Mouse (Mus musculus) megakaryocyte-erythroid progenitor cell, adult 5-6 weeks (primary cell): ENCODE measurements around the gene Pdzrn3. TPM values are rescaled to one million over a fixed set of nuclear protein-coding genes. Genes with fewer than 3 reads are reported as not detected.

ENCODE experiments used
- ATAC-seq: replicated peaks from 2 replicates; pipeline ENCODE4 v1.8.0; 2016; ENCODE audit warnings: mild to moderate bottlenecking, inconsistent platforms; ENCODE audit not compliant: severe bottlenecking, poor library complexity, low FRiP score, low TSS enrichment
- total RNA-seq, 2 experiments: library from RNA; stranded (forward) in 1 of 2; stranded (reverse) in 1 of 2; fragments of 200-1000, 215-1000 nt in 1 of 2; fragments of >200 nt in 1 of 2; fragmentation: Nextera tagmentation in 1 of 2; gene quantifications; 2 replicates each; pipeline ENCODE4 v1.2.3; 2014 to 2017

The Pdzrn3 gene
- 1.6 TPM in 1 of 2 replicates, not detected in the other for total RNA-seq (2014; fragmentation: Nextera tagmentation)
- not detected in 2 replicates for total RNA-seq (2017)

- peak; percentile 55; the same call in 1 of the 2 replicates for ATAC-seq
These were observed at the start of gene Pdzrn3 for GRCm38 (mm10) chr6:101377167-101377934. Gene Pdzrn3, minus strand, starts transcription at chr6:101377897.

DNA sequence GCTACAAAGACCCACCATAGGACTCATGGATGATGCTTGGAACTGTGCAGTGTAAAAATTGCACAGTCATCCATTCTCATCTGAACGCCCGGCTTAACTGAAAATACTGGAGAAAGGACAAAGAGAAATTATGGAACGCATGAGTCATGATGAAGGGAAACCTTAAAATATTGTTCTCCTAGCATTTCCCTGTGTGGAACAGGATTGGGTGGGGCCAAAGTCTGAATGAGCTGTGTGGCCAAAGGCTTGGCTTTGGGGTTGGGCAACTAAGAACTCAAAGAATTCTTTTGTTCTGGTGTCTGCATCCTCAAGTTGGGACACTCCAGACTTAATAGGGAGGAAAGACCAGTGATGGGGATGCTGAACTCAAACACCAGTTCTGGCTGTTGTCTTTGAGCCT, 49.6 kb upstream of the Pdzrn3 start:
- ATAC-seq, result no peak

DNA sequence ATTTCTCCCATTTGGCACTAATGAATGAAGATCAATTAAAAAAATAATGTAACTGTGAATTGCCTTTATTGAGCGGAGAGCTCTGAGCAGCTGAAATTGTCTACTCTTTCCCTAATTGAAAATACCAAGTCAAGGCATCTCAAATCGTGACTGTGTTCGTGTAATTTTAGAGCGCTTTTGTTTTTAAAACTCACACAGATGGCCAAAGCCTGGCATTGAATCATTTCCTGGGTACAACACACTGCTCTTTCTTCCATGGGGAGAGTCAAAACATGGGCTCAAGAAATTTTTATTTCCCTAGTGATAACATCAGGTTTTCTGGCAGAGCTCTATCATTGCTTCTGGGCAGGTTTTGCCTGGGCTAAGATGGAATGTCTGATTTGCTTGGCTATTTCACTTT, 48.6 kb upstream of the Pdzrn3 start:
- no peak for ATAC-seq

- no peak for ATAC-seq
These were observed 44.6 kb upstream of the Pdzrn3 start for GRCm38 (mm10) chr6:101422084-101422954.

- ATAC-seq, result no peak
These were observed 40.5 kb upstream of the Pdzrn3 start for GRCm38 (mm10) chr6:101418213-101418612.

DNA sequence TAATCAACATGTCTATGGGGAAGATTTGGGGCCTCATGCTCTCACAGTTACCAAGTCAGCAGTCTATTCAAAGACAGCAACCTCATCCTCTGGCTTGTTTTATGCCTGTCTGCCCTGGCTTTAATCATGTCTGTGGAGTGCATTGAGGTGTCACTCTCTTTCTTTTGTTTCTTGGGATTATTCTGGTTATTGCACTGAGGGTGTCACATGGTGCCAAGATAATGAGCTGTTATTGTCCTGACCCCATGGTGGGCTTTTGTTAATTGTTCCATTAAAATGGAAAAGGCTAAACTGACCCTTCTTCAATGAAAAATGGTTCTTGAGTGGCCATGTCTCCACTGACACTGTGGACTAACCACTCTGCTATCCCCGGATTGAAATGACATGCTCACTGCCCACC, 34.0 kb upstream of the Pdzrn3 start:
- ATAC-seq, result no peak

GRCm38 (mm10) chr6:101411064-101411463, 33.4 kb upstream of the Pdzrn3 start:
- no peak for ATAC-seq

- ATAC-seq, result no peak
These were observed 19.0 kb upstream of the Pdzrn3 start for GRCm38 (mm10) chr6:101396711-101397110.

DNA sequence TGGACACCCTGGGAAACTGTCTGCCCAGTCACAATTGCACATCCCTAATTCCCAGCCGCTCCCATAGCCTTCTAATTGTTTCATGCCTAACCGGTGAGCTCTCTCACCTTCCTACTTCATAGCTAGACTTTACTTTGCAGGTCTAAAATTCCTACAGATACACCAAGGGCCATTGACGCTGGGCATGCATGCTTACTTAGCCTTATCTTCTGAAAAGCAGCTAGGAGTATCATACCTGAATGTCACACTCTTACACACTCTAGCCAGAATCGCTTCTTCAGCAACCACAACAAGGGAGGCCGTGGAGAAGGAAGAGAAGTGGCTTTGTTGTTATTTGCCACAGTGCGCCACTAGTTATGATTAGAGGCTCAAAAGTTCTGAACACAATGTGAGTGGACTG, 18.2 kb upstream of the Pdzrn3 start:
- no peak for ATAC-seq

GRCm38 (mm10) chr6:101392801-101393117, 15.1 kb upstream of the Pdzrn3 start:
- no peak for ATAC-seq

DNA sequence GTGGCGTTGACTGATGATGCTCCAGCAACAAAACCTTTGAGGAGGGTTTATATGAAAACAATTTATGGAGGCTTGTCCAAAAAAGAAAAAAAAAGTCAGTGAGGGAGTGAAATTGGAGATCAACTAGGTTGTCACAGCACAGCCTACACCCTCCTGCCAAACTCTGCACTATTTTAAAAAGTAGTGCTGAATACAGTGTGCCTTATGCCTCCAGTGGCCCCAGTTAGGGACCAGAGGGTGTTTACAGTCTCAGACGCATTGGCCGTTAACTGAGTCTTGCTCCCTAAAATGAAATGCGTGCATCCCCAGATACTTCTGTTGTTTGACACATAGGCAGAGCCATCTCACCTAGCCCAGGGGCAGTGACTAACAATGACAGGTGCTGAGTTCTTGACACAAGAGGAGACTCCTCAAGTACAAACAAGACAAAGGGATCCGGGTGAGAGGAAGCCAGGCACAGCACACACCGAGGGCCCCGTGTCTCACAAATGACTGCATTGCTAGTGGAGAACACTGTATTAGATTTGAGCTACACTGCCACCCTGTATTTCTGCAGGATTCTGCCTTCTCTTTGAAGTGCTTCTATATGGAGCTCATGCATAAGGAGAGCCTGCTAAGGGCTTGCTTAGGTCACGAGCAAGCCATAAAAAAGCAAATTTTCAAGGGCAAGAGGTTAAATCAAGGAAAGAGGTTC, 14.6 kb upstream of the Pdzrn3 start:
- no peak for ATAC-seq

DNA sequence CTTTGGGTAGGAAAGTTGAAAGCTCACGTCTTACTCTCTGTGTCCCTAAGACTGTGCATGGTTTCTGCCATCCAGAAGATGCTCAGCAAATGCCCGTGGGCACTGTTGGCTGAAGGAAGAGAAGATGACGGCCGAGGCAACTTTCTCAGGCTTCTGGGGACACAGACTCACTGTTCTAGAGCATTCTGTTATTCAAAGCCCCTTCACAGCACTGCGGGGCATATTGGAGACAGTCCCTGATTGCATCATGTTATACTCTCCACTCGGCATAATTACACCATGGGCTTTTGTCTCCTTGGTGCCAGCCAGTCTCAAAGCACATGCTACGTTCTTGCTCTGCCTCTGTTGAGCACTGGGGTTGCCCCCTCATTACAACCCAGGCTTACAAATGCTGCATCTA, 7.8 kb upstream of the Pdzrn3 start:
- no peak for ATAC-seq

GRCm38 (mm10) chr6:101384958-101385357, 7.3 kb upstream of the Pdzrn3 start:
- ATAC-seq, result no peak

GRCm38 (mm10) chr6:101384476-101384875, 6.8 kb upstream of the Pdzrn3 start:
- no peak for ATAC-seq

DNA sequence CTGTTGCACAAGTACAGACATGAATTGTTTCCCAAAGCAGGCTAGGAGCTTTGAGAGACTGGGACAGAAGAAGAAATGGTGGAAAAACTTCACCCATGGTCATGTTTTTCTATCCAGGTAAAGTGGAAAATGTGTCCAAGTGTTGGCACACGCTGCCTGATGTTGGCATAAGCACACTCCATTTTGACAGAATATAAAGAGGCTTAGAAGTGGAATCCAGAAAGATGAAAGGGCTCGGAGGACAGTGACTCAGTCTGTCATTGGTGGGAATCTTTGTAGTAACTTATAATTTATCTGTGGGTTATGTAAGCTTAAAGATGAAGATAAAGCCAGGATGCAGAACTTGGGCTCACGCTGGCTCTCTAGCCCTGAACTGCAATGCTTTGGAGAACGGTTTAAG, 5.2 kb upstream of the Pdzrn3 start:
- ATAC-seq, result no peak

DNA sequence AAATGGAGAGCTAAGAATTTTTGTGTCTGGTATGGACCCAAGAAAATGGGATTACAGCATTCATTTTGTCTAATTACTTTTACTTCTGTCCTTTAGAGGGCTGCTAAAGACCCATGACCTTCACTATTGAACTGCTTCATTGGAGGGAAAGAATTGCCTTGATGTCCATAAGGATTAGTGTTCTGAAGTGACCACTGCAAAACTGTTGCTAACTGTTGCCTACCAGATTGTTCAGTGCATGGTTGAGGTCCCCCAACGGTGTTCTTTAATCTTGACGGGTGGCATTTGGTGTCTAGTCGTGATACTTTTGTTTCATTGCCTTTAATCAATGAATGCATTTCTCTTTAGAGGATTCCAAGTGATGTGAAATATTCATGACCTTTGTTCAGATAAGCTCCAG, 1.8 kb upstream of the Pdzrn3 start:
- no peak for ATAC-seq

DNA sequence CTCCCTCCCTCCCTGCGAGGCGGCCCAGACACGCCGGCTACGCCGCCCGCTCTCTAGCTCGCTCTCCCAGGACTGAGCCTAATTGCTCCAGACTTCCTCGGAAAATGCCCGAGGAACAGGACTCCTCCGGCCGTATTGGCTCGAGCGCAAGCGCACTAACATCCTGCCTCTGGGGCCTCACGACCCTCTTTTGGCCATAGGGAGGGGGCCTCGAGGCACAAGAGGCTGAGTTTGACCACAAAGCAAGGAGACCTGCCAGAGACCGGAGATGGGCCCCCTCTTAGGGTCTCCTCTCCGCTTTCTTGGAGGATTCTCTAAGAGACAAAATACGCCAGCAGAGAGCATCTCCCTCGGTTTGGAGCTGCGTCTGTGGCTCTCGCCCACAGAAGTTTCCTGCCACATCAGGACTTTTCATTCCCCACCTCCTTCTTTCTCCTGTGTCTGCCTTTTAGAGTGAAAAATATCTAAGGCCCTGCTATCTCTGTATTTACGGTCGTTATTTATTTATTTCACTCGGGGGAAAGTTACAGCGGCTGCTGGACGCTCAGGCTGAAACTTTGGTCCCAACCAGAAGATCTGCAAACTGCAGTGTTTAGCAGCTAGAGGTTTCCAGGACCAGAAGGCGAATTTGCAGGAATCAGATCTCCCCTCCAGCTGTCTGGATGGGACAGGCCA, 375 bp upstream of the Pdzrn3 start:
- ATAC-seq, result no peak

- 0 out of 2 replicates have a peak, but pooled peaks have one; percentile 21 for ATAC-seq
These were observed 1.1 kb downstream of the Pdzrn3 start for GRCm38 (mm10) chr6:101376511-101377166.

GRCm38 (mm10) chr6:101376049-101376448, 1.6 kb downstream of the Pdzrn3 start:
- no peak for ATAC-seq
